Mouse (Mus musculus) small intestine, adult 2 months (tissue): ENCODE results near the gene Gm11627. TPM values are rescaled to one million over a fixed set of nuclear protein-coding genes. Genes with fewer than 3 reads are reported as not detected.
A peak's percentile ranks its signal among the peaks of the same experiment; 100 is the strongest.

Experiments
- H3K27ac ChIP-seq: fragments of 200-500 bp; 2 replicates; pipeline ENCODE4 v1.5.1; 2012; ENCODE audit warnings: low read depth, low read length, control low read depth, inconsistent platforms; ENCODE audit not compliant: insufficient read depth
- H3K27me3 ChIP-seq: fragments of 200-500 bp; 2 replicates; pipeline ENCODE4 v1.6.1; 2012; ENCODE audit warnings: mild to moderate bottlenecking, moderate library complexity, low read length, inconsistent platforms; ENCODE audit not compliant: control insufficient read depth, insufficient read depth
- H3K36me3 ChIP-seq: fragments of 200-500 bp; 2 replicates; pipeline ENCODE4 v1.6.1; 2012; ENCODE audit warnings: mild to moderate bottlenecking, low read length, control low read depth, inconsistent platforms; ENCODE audit not compliant: control insufficient read depth, insufficient read depth
- H3K4me1 ChIP-seq: fragments of 200-500 bp; 2 replicates; pipeline ENCODE4 v1.6.1; 2012; ENCODE audit warnings: low read length, inconsistent platforms, mixed read lengths; ENCODE audit not compliant: control insufficient read depth, insufficient read depth, insufficient read length
- H3K4me3 ChIP-seq: fragments of 200-500 bp; 2 replicates; pipeline ENCODE4 v1.5.1; 2012; ENCODE audit warnings: low read depth, mild to moderate bottlenecking, control low read depth, inconsistent platforms, low read length, moderate library complexity
- CTCF ChIP-seq: fragments of 200-500 bp; IDR thresholded peaks from 2 replicates; pipeline ENCODE4 v1.5.1; 2012; ENCODE audit warnings: low read depth, mild to moderate bottlenecking, control low read depth, inconsistent platforms, low read length, moderate library complexity, mixed read lengths; ENCODE audit not compliant: insufficient replicate concordance, insufficient read length; ENCODE audit errors: extremely low read depth
- POLR2A ChIP-seq: fragments of 200-500 bp; IDR thresholded peaks from 2 replicates; pipeline ENCODE4 v1.6.1; 2012; ENCODE audit warnings: low read depth, mild to moderate bottlenecking, control low read depth, inconsistent platforms, low read length, moderate library complexity
- WGBS: fragments of 180-500 bp; shearing (Covaris S2); methylation state at CpG from one replicate; pipeline ENCODE4 v1.1.7; 2018; 5-methylcytosine and 5-hydroxymethylcytosine counted together
- polyA plus RNA-seq: library from polyadenylated mRNA; depleted of rRNA; stranded (reverse); fragments of >200 nt; gene quantifications from 2 replicates; pipeline ENCODE4 v1.2.3, GENCODE M21; 2012; rRNA removed

The Gm11627 gene
- 0.42 and 0.51 TPM in 2 replicates for polyA plus RNA-seq

DNA sequence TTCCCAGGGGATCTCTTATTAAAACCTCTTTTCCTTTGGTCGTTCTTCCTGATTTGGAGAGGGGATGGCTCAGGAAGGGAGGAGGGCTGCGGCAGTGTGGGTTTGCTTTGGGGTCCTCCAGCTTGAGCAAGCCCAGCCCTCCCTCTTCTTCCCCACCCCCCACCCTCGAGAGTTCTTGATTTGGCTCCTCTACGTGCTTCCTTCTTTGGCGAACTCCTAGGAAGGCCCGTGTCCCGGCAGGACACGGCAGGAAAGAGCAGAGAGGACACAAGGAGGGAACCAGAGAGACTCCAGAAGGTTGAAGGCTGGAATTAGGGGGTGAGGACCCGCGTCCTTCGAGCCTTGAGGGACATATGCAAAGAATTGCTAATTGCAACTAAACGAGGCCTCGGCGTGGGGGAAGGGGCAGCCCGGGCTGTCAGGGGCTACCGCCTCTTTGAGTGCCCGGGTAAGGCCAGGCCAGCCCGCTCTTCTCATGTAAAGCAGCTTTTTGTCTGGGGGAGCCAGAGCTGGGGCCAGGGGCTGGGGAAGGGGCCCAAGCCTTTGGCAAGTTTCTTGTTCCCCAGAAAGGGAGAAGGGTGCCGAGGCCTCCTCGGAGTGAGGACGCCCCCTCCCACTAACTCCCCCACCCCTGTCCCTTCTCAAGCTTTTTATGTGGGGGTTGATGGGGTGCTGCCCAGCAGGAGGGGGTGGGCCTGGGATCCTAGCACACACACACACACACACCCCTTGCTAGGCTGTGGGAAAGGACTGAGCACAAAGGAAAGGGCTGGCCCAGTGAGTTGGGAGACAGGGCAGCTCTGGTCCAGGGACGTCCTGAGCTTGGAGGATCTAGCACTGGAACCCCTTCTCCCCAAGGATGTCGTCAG, at the start of gene Gm11627:
Gm11627 (minus strand) TSS at position 297 of the 869 bp plus-strand sequence.
- WGBS: 33% methylated on average over 23 of the region's 23 CpGs
- Histone ChIP-seq H3K4me1 (peaks cover 1% of the 10 kb centered on the region), H3K27ac (peak within 1 kb of the TSS; percentile 66), H3K27me3 (no peaks in the 10 kb centered on the region), H3K4me3 (peak within 1 kb of the TSS; percentile 49), H3K36me3 (no peaks in the 10 kb centered on the region)
- TF ChIP-seq CTCF (no peak), POLR2A (no peak)

DNA sequence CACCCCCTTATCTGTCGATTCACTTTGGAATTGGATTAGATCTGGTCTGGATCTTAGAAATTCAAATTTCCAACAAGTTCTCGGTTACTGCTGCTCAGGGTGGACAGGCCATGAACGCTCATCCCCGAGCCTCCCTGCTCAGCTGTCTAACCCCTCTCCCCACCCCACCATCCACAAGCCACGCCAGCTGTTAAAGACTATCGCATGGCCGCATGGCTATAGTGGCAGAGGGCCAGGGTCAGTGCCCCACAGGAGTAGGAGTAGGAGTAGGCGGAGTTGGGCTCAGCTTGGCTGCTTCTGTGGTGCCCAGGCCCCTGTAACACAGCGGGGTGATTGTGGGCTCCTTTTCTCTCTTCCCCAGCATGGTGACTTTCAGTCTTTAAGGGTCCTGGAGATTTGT, 49.3 kb upstream of the Gm11627 start:
- TF ChIP-seq CTCF: no peak
- no peak for TF ChIP-seq POLR2A
- WGBS: 83% methylated on average over 9 of the region's 9 CpGs
- Histone ChIP-seq H3K27ac (no peak overlapping the region), H3K36me3 (no peaks in the 10 kb centered on the region), H3K27me3 (no peaks in the 10 kb centered on the region), H3K4me3 (no peak overlapping the region), H3K4me1 (no peaks in the 10 kb centered on the region; the same call in 1 of the 2 replicates)

DNA sequence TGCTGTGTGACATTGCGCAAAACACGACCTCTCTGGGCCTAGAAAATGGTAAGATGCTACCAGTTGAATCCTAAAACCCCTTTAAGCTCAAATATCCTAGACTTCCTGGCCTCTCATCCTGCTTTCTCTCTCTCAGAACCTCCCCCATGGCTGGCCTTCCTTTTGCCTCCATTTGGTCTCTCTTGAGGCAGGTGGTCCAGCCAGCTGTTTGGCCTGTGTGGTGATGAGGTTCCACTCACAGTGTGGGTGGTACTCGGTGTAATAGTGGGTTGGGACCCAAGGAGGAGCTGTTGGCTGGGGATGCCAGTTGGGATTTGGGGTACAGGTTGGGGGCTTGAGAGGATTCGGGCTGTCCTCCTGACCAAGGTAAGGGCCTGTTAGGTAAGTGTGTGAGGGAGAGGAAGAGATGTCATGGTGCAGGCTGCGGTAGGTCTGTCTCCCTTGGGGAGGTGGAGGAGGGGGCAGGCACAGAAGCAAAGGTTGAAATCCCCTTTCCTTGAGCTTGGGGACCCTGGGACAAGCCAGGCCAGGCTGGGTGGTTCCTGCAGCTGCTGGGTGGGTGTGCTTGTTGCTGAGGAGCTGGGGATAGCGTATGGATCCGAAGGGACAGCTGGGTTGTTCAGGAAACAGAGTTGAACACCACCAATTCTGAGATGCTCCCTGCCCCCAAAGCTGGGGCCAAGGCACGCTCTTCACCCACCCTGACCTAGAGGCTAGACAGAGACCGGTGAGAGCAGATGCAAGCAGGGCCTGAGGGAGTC, 48.1 kb upstream of the Gm11627 start:
- Histone ChIP-seq H3K4me1 (no peaks in the 10 kb centered on the region; the same call in 1 of the 2 replicates), H3K4me3 (no peak overlapping the region), H3K27ac (no peak overlapping the region), H3K27me3 (no peaks in the 10 kb centered on the region), H3K36me3 (no peaks in the 10 kb centered on the region)
- TF ChIP-seq CTCF: no peak
- TF ChIP-seq POLR2A: no peak
- WGBS: 84% methylated on average over 9 of the region's 9 CpGs

DNA sequence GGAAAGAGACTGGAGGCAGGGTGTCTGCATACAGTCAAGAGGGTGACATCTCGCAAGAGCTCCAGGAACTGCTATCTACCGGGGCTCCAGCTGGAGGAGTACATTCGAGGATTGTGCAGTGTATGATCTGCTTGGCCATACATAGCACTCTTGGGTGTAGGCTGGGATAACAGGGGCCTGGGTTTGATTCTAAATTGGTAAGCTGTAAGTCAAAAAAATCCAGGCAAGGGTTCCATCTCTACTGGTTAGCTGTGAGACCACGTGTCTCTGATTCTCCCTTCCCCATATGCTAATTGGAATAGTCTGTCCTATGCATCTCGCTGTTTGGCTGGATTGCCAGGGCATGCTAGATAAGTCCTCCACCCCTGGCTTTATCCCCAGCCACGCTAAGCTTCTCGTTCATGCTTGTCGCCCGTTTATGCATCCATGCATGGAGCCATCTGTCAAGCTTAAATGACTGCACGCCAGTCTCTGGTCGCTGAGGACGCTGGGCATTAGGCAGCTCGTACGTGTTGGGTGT, 45.7 kb upstream of the Gm11627 start:
- TF ChIP-seq POLR2A (no peak), CTCF (no peak)
- Histone ChIP-seq H3K4me3 (no peak overlapping the region), H3K27me3 (no peaks in the 10 kb centered on the region), H3K27ac (no peak overlapping the region), H3K36me3 (no peaks in the 10 kb centered on the region), H3K4me1 (no peaks in the 10 kb centered on the region; the same call in 1 of the 2 replicates)
- WGBS: 76% methylated on average over 14 of the region's 14 CpGs

DNA sequence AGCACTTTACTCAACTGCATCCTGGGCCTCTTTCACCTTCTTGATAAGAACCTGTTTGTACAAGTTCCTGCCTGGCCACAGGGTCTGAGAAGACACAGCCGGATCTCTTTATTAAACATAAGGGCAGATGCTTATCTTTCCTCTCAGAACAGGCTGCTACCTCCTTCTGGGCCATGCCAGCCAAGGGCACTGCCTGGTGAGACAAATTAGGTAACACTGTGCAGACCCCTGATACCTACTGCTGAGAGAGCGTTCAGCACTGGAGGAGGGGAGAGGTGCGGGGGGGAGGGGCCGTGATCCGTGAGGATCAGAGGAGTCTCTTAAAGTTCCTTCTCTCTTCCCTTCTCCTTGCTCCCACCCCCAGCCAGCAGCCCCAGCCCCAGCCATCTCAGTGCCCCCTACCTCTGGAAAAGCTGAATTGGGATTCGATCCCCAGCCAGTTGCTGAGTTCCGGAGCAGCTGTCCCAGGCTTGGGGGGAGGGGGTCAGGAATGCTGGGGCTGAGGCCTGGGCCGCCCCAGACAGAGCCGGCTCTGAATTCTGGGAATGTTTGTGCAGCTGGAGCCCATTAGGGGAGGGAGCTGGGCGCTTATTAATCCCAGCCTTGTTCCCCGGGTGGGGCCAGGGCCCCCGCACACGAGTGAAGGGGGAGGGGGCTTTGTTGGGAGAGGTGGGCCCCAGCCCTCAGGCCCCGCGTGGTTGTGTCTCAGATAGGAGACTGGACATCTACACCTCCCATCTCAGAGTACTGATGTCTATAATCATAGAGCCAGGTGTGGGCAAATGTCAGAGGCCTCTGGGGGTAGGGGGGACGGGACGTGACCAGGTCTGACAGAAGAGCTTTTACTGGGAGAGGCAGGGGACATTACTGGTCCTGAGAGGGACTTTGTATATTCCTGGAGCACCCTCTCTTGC, 44.9 kb upstream of the Gm11627 start:
- Histone ChIP-seq H3K4me1 (no peaks in the 10 kb centered on the region; the same call in 1 of the 2 replicates), H3K36me3 (no peaks in the 10 kb centered on the region), H3K27ac (no peak overlapping the region), H3K4me3 (peak overlapping the region; percentile 5; the same call in 1 of the 2 replicates), H3K27me3 (no peaks in the 10 kb centered on the region)
- 23% methylated on average over 17 of the region's 17 CpGs for WGBS
- TF ChIP-seq POLR2A (no peak), CTCF (no peak)

DNA sequence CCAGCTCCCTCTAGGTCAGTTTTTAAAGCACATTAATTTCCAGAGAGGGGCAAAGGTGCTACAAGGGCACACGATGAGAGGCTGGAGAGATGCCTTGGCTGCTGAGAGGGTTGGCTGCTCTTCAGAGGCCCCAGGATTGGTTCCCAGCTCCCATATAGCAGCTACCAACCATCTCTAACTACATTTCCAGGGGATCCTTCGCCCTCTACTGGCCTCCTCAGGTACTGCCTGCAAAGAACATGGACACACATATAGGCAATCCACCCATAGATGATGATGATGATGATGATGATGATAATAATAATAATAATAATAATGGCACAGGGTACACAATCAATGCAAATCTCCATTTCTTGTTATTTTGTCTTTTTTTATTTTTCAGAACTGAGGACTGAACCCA, 40.2 kb upstream of the Gm11627 start:
- Histone ChIP-seq H3K36me3 (no peaks in the 10 kb centered on the region), H3K4me3 (no peak overlapping the region), H3K27ac (no peak overlapping the region), H3K4me1 (no peaks in the 10 kb centered on the region; the same call in 1 of the 2 replicates), H3K27me3 (no peaks in the 10 kb centered on the region)
- 62% methylated on average over 2 of the region's 2 CpGs for WGBS
- TF ChIP-seq CTCF (0 out of 2 replicates have a peak, but pooled peaks have one; percentile 9), POLR2A (no peak)
